Mouse (Mus musculus) embryo, embryonic 11 days (tissue): ENCODE measurements around the gene Sorcs1.

Experiments used
- DNase-seq: peaks from one replicate; pipeline ENCODE4 v3.0.0-alpha.2; 2015

Sorcs1 gene

GRCm38 (mm10) chr19:50210456-50210855 lies 468.0 kb downstream of the Sorcs1 start:
- no peak for DNase-seq

GRCm38 (mm10) chr19:50204341-50204740 lies 474.1 kb downstream of the Sorcs1 start:
- peak; percentile 38 for DNase-seq

GRCm38 (mm10) chr19:50196592-50196991 lies 481.9 kb downstream of the Sorcs1 start:
- no peak for DNase-seq

GRCm38 (mm10) chr19:50185769-50186715 lies 492.4 kb downstream of the Sorcs1 start:
- DNase-seq = peak; percentile 21

GRCm38 (mm10) chr19:50184901-50185623 lies 493.4 kb downstream of the Sorcs1 start:
- peak; percentile 76 for DNase-seq

- no peak for DNase-seq
Measured at GRCm38 (mm10) chr19:50178851-50179250, 499.6 kb downstream of the Sorcs1 start.

- no peak for DNase-seq
Measured at GRCm38 (mm10) chr19:50178151-50178550, 500.3 kb downstream of the Sorcs1 start.

GRCm38 (mm10) chr19:50171849-50172248 lies 506.6 kb downstream of the Sorcs1 start:
- peak; percentile 48 for DNase-seq

GRCm38 (mm10) chr19:50151111-50151510 lies 527.3 kb downstream of the Sorcs1 start:
- DNase-seq = no peak

- DNase-seq = peak; percentile 57
Measured at GRCm38 (mm10) chr19:50145919-50146318, 532.5 kb downstream of the Sorcs1 start.

- no peak for DNase-seq
Measured at GRCm38 (mm10) chr19:50141853-50142252, 536.6 kb downstream of the Sorcs1 start.

- DNase-seq = peak; percentile 60
Measured at GRCm38 (mm10) chr19:50134656-50135055, 543.8 kb downstream of the Sorcs1 start.

- DNase-seq = no peak
Measured at GRCm38 (mm10) chr19:50105842-50106585, 572.4 kb downstream of the Sorcs1 start.
